In the genomic region with DNA sequence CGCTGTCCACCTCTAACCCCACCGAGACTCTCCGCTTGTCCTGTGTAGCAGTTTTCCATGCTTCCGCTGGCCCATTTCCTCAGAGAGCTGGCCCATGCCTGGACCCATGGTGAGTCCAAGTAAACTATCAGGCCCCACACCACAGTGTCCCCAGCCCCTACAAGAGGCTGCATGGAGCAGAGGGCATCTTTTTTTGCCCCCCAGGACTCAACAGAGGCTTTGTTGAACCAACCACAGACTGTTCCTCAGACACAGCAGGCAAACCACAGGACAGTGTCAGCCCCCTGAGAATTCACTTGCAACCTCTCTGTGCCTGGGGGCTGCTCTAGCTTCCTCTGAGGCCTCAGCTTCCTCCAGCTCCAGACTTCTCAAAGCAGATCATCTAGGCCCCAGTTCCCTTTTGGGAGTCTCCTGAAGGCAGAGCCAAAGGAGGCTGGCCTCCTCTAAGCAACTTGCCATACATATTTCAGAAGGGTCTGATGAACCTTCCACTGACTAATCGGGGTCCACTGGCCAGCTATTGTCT, we compare ENCODE assay signal across 16 mouse cellular contexts. TPM values are rescaled to one million over a fixed set of nuclear protein-coding genes. Genes with fewer than 3 reads are reported as not detected.
DNase-seq lines count a peak whose midpoint lies in the region; ATAC-seq and TF ChIP-seq lines count a peak whose summit lies in the region.
"Had no signal": no experiment of that assay in that cellular context is flagged by ENCODE, and none has a peak within 500 bp of the region (broad histone marks: within the 10 kb centered on the region; RNA-seq: fewer than 3 reads in every experiment).

No protein-coding gene starts in this region.

- peaks cover 13% of the 10 kb centered on the region for H3K4me1 ChIP-seq in heart, adult 2 months (ENCODE audit: control insufficient read depth, insufficient read depth, low read length)
- H3K4me1 ChIP-seq in kidney, postnatal 0 days (replicated peaks; ENCODE audit: insufficient read depth, low read length): peaks cover 66% of the 10 kb centered on the region
- H3K4me1 ChIP-seq in embryonic facial prominence, embryonic 10.5 days: peaks cover 79% of the 10 kb centered on the region
- H3K4me1 ChIP-seq in liver, postnatal 0 days (ENCODE audit: insufficient read depth): peaks cover 59% of the 10 kb centered on the region

- no peak for TF ChIP-seq EP300 in heart, adult 2 months (IDR thresholded peaks at IDR 0.05; ENCODE audit: insufficient read depth, low read depth, low read length)
- no peak for TF ChIP-seq EP300 in liver, postnatal 0 days (IDR thresholded peaks at IDR 0.05; ENCODE audit: low read depth)

- no peak for TF ChIP-seq CTCF in heart, adult 2 months (IDR thresholded peaks at IDR 0.05)
- no peak for TF ChIP-seq CTCF in kidney, postnatal 0 days (IDR thresholded peaks at IDR 0.05; ENCODE audit: low read depth)
- no peak for TF ChIP-seq CTCF in liver, postnatal 0 days (IDR thresholded peaks at IDR 0.05; ENCODE audit: low read depth)

- no peaks in the 10 kb centered on the region for H3K9me3 ChIP-seq in kidney, postnatal 0 days (replicated peaks; ENCODE audit: low read length)
- no peaks in the 10 kb centered on the region for H3K9me3 ChIP-seq in embryonic facial prominence, embryonic 10.5 days
- no peaks in the 10 kb centered on the region for H3K9me3 ChIP-seq in liver, postnatal 0 days (ENCODE audit: low read length)
- H3K9me3 ChIP-seq: lung, embryonic 15.5 days had no signal

- no peaks in the 10 kb centered on the region for H3K79me2 ChIP-seq in heart, adult 2 months (replicated peaks; ENCODE audit: control insufficient read depth, insufficient read depth, low read length)

- DNase-seq in heart, adult 2 months: no peak
- no peak for DNase-seq in heart, postnatal 14 days
- DNase-seq in kidney, postnatal 0 days (ENCODE audit: low spot score): no peak
- DNase-seq in kidney, adult 11 months: no peak
- DNase-seq in embryonic facial prominence, embryonic 10.5 days (ENCODE audit: low spot score): no peak
- no peak for DNase-seq in liver, postnatal 0 days
- no peak for DNase-seq in thymus, postnatal 10 days (ENCODE audit: low spot score in 2 of 2)
- DNase-seq: adrenal gland, postnatal 36 days; cerebellum, adult 11 months; embryo, embryonic 11 days; heart, postnatal 36 days; kidney, adult 9 months; right cerebral cortex, postnatal 14 days; thymus, postnatal 4 days had no signal

- ATAC-seq in kidney, postnatal 0 days (replicated peaks; ENCODE audit: low FRiP score, low read depth): no peak
- ATAC-seq in liver, postnatal 0 days: no peak
- no peak for ATAC-seq in frontal cortex, adult (ENCODE audit: low TSS enrichment)

- no peaks in the 10 kb centered on the region for H3K27me3 ChIP-seq in heart, adult 2 months (ENCODE audit: control insufficient read depth, insufficient read depth, low read length)
- H3K27me3 ChIP-seq in kidney, postnatal 0 days (ENCODE audit: insufficient read depth, low read length): no peaks in the 10 kb centered on the region
- no peaks in the 10 kb centered on the region for H3K27me3 ChIP-seq in embryonic facial prominence, embryonic 10.5 days (replicated peaks; ENCODE audit: low read depth, poor library complexity, severe bottlenecking)
- H3K27me3 ChIP-seq in liver, postnatal 0 days (ENCODE audit: insufficient read depth, low read length): peaks cover 11% of the 10 kb centered on the region; the same call in 1 of the 2 replicates
- H3K27me3 ChIP-seq: lung, embryonic 15.5 days had no signal

- peak overlapping the region; percentile 7; the same call in 1 of the 2 replicates for H3K27ac ChIP-seq in heart, adult 2 months
- 0 out of 2 replicates have a peak overlapping the region, but pooled peaks have one; percentile 13 for H3K27ac ChIP-seq in kidney, postnatal 0 days
- H3K27ac ChIP-seq in embryonic facial prominence, embryonic 10.5 days (replicated peaks): peak overlapping the region; percentile 35
- peak overlapping the region; percentile 29; the same call in 1 of the 2 replicates for H3K27ac ChIP-seq in liver, postnatal 0 days (ENCODE audit: low read depth)

- H3K4me2 ChIP-seq in kidney, postnatal 0 days (ENCODE audit: low read length): no peak overlapping the region
- H3K4me2 ChIP-seq in liver, postnatal 0 days (ENCODE audit: low read depth, low read length): peak overlapping the region; percentile 91; the same call in 1 of the 2 replicates

- H3K36me3 ChIP-seq in heart, adult 2 months (ENCODE audit: control insufficient read depth, insufficient read depth, low read length): no peaks in the 10 kb centered on the region; the same call in 1 of the 2 replicates
- peaks cover 19% of the 10 kb centered on the region for H3K36me3 ChIP-seq in kidney, postnatal 0 days (ENCODE audit: insufficient read depth, low read length)
- peaks cover 58% of the 10 kb centered on the region for H3K36me3 ChIP-seq in embryonic facial prominence, embryonic 10.5 days (replicated peaks)
- peaks cover 12% of the 10 kb centered on the region for H3K36me3 ChIP-seq in liver, postnatal 0 days (replicated peaks; ENCODE audit: insufficient read depth, low read length)

- 86% methylated on average over 5 of the region's 5 CpGs for WGBS in heart, adult 2 months
- 91% methylated on average over 5 of the region's 5 CpGs for WGBS in kidney, postnatal 0 days
- WGBS in embryonic facial prominence, embryonic 10.5 days: 85% methylated on average over 5 of the region's 5 CpGs
- WGBS in liver, postnatal 0 days (ENCODE audit: insufficient replicate concordance): 70% methylated on average over 5 of the region's 5 CpGs

- TF ChIP-seq POLR2A in heart, adult 2 months (IDR thresholded peaks at IDR 0.05; ENCODE audit: insufficient read depth, low read depth, low read length): no peak

- H3K9ac ChIP-seq in heart, adult 2 months (ENCODE audit: low read depth, low read length): no peak overlapping the region
- peak overlapping the region; percentile 13; the same call in 1 of the 2 replicates for H3K9ac ChIP-seq in kidney, postnatal 0 days (ENCODE audit: low read depth, low read length)
- no peak overlapping the region for H3K9ac ChIP-seq in liver, postnatal 0 days (replicated peaks)

- intact Hi-C loops in heart, adult 2 months (cut with DNase I): no loop called here
- intact Hi-C loops in heart, postnatal 14 days (cut with DNase I): no loop called here

- no peak overlapping the region for H3K4me3 ChIP-seq in heart, adult 2 months
- no peak overlapping the region for H3K4me3 ChIP-seq in kidney, postnatal 0 days (replicated peaks; ENCODE audit: low read depth, low read length)
- H3K4me3 ChIP-seq in embryonic facial prominence, embryonic 10.5 days: no peak overlapping the region
- no peak overlapping the region for H3K4me3 ChIP-seq in liver, postnatal 0 days (ENCODE audit: low read depth, low read length)

RNA-seq across cellular contexts. Expression of a gene that starts 9.0 kb away (rescaled TPM):
- 10 to 100 TPM; 75.7 to 93.5 TPM for total RNA-seq in heart, adult 2 months (2021)
- 92.3 and 121 TPM in 2 replicates for polyA plus RNA-seq in heart, adult 2 months (2012; rRNA removed)
- total RNA-seq in heart, postnatal 14 days (2021): 100 to 1,000 TPM in 1 of 2 experiments, 10 to 100 TPM in 1; 98.2 to 101 TPM
- polyA plus RNA-seq in kidney, postnatal 0 days (2015; fragmentation: Nextera tagmentation; extraction: Ambion mirVana): 126 and 130 TPM in 2 replicates
- 146 and 152 TPM in 2 replicates for polyA plus RNA-seq in embryonic facial prominence, embryonic 10.5 days (2016; fragmentation: Nextera tagmentation; extraction: Ambion mirVana)
- polyA plus RNA-seq in liver, postnatal 0 days (2015; fragmentation: Nextera tagmentation; extraction: Ambion mirVana): 27.2 and 29.7 TPM in 2 replicates

RNA-seq across cellular contexts. Expression of a gene that starts 22.2 kb away (rescaled TPM):
- 1 to 10 TPM; 1.9 to 2.0 TPM for total RNA-seq in heart, adult 2 months (2021)
- 4.7 and 5.2 TPM in 2 replicates for polyA plus RNA-seq in heart, adult 2 months (2012; rRNA removed)
- total RNA-seq in heart, postnatal 14 days (2021): 1 to 10 TPM; 2.3 to 3.7 TPM
- polyA plus RNA-seq in kidney, postnatal 0 days (2015; fragmentation: Nextera tagmentation; extraction: Ambion mirVana): 7.5 and 9.3 TPM in 2 replicates
- 16.1 and 20.6 TPM in 2 replicates for polyA plus RNA-seq in embryonic facial prominence, embryonic 10.5 days (2016; fragmentation: Nextera tagmentation; extraction: Ambion mirVana)
- 0.66 and 0.81 TPM in 2 replicates for polyA plus RNA-seq in liver, postnatal 0 days (2015; fragmentation: Nextera tagmentation; extraction: Ambion mirVana)

RNA-seq across cellular contexts. Expression of a gene that starts 24.7 kb away (rescaled TPM):
- 1 to 10 TPM; 8.4 to 9.1 TPM for total RNA-seq in heart, adult 2 months (2021)
- polyA plus RNA-seq in heart, adult 2 months (2012; rRNA removed): 24.0 and 27.7 TPM in 2 replicates
- 10 to 100 TPM in 1 of 2 experiments, 1 to 10 TPM in 1; 9.7 to 10.1 TPM for total RNA-seq in heart, postnatal 14 days (2021)
- polyA plus RNA-seq in kidney, postnatal 0 days (2015; fragmentation: Nextera tagmentation; extraction: Ambion mirVana): 10.4 and 11.7 TPM in 2 replicates
- polyA plus RNA-seq in embryonic facial prominence, embryonic 10.5 days (2016; fragmentation: Nextera tagmentation; extraction: Ambion mirVana): 26.1 and 29.1 TPM in 2 replicates
- polyA plus RNA-seq in liver, postnatal 0 days (2015; fragmentation: Nextera tagmentation; extraction: Ambion mirVana): 2.6 and 2.7 TPM in 2 replicates

RNA-seq across cellular contexts. Expression of a gene that starts 31.1 kb away (rescaled TPM):
- total RNA-seq in heart, adult 2 months (2021): 10 to 100 TPM; 20.7 to 21.1 TPM
- polyA plus RNA-seq in heart, adult 2 months (2012; rRNA removed): 30.5 and 43.2 TPM in 2 replicates
- 10 to 100 TPM; 16.8 to 18.7 TPM for total RNA-seq in heart, postnatal 14 days (2021)
- polyA plus RNA-seq in kidney, postnatal 0 days (2015; fragmentation: Nextera tagmentation; extraction: Ambion mirVana): 12.3 and 13.5 TPM in 2 replicates
- polyA plus RNA-seq in embryonic facial prominence, embryonic 10.5 days (2016; fragmentation: Nextera tagmentation; extraction: Ambion mirVana): 16.6 and 19.6 TPM in 2 replicates
- polyA plus RNA-seq in liver, postnatal 0 days (2015; fragmentation: Nextera tagmentation; extraction: Ambion mirVana): 2.1 and 2.4 TPM in 2 replicates

RNA-seq across cellular contexts. Expression of a gene that starts 39.8 kb away (rescaled TPM):
- total RNA-seq in heart, adult 2 months (2021): 10 to 100 TPM; 66.7 to 79.0 TPM
- polyA plus RNA-seq in heart, adult 2 months (2012; rRNA removed): 73.2 and 107 TPM in 2 replicates
- 10 to 100 TPM; 57.8 to 61.2 TPM for total RNA-seq in heart, postnatal 14 days (2021)
- polyA plus RNA-seq in kidney, postnatal 0 days (2015; fragmentation: Nextera tagmentation; extraction: Ambion mirVana): 25.9 and 26.8 TPM in 2 replicates
- 23.8 and 26.8 TPM in 2 replicates for polyA plus RNA-seq in embryonic facial prominence, embryonic 10.5 days (2016; fragmentation: Nextera tagmentation; extraction: Ambion mirVana)
- polyA plus RNA-seq in liver, postnatal 0 days (2015; fragmentation: Nextera tagmentation; extraction: Ambion mirVana): 13.9 and 18.1 TPM in 2 replicates
